Mouse (Mus musculus) limb, embryonic 12.5 days (tissue): Measurements from ENCODE around the gene Clcnka. TPM values are rescaled to one million over a fixed set of nuclear protein-coding genes. Genes with fewer than 3 reads are reported as not detected.

Source experiments
- ATAC-seq: fragments of 200-750 bp; cut with Nextera tagmentation; 2 replicates; pipeline ENCODE4 v1.8.0; 2017; ENCODE audit warnings: low read depth, moderate TSS enrichment; ENCODE audit not compliant: insufficient number of reproducible peaks, insufficient read depth, low FRiP score, low TSS enrichment
- H3K27ac ChIP-seq: fragments of 300-500 bp; sonication (generic); 2 replicates; pipeline ENCODE4 v1.5.1; 2016; ENCODE audit warnings: mild to moderate bottlenecking, moderate library complexity
- H3K27me3 ChIP-seq: fragments of 300-500 bp; sonication (generic); 2 replicates; pipeline ENCODE4 v1.6.1; 2016; ENCODE audit warnings: mild to moderate bottlenecking, moderate library complexity
- H3K36me3 ChIP-seq: fragments of 300-500 bp; sonication (generic); 2 replicates; pipeline ENCODE4 v1.6.1; 2016; ENCODE audit warnings: mild to moderate bottlenecking, moderate library complexity
- H3K4me1 ChIP-seq: fragments of 300-500 bp; sonication (generic); replicated peaks from 2 replicates; pipeline ENCODE4 v1.6.1; 2016
- H3K4me2 ChIP-seq: fragments of 300-500 bp; sonication (generic); 2 replicates; pipeline ENCODE4 v1.6.1; 2016; ENCODE audit warnings: mild to moderate bottlenecking, moderate library complexity
- H3K4me3 ChIP-seq: fragments of 300-500 bp; sonication (generic); replicated peaks from 2 replicates; pipeline ENCODE4 v1.5.1; 2016; ENCODE audit warnings: mild to moderate bottlenecking
- H3K9ac ChIP-seq: fragments of 300-500 bp; sonication (generic); replicated peaks from 2 replicates; pipeline ENCODE4 v1.6.1; 2016; ENCODE audit warnings: mild to moderate bottlenecking, moderate library complexity
- H3K9me3 ChIP-seq: fragments of 300-500 bp; sonication (generic); 2 replicates; pipeline ENCODE4 v1.6.1; 2016; ENCODE audit warnings: mild to moderate bottlenecking, moderate library complexity
- WGBS: fragments of 180-500 bp; shearing (Covaris S2); methylation state at CpG from one replicate; pipeline ENCODE4 v1.1.7; 2016; 5-methylcytosine and 5-hydroxymethylcytosine counted together
- polyA plus RNA-seq: library from polyadenylated mRNA; unstranded; fragments of >200 nt; fragmentation: Nextera tagmentation; extraction: Ambion mirVana; gene quantifications from 2 replicates; pipeline ENCODE4 v1.2.1, GENCODE M21; 2016

Gene Clcnka
- polyA plus RNA-seq, 1 experiment from 2014 or later: 0.46 TPM

- H3K4me2 ChIP-seq: no peak overlapping the region
- ATAC-seq: no peak
- WGBS: 42% methylated on average over 9 of the region's 9 CpGs
- H3K27ac ChIP-seq: no peak overlapping the region
- H3K27me3 ChIP-seq: peaks cover 14% of the 10 kb centered on the region
- no peaks in the 10 kb centered on the region for H3K36me3 ChIP-seq
- H3K9ac ChIP-seq: no peak overlapping the region
- peaks cover 4% of the 10 kb centered on the region; the same call in 1 of the 2 replicates for H3K4me1 ChIP-seq
- no peak overlapping the region for H3K4me3 ChIP-seq
- H3K9me3 ChIP-seq: no peaks in the 10 kb centered on the region
Observed at GRCm38 (mm10) chr4:141430997-141431396, 32.5 kb upstream of the Clcnka start.

- H3K27me3 ChIP-seq: peaks cover 26% of the 10 kb centered on the region
- no peak overlapping the region for H3K4me3 ChIP-seq
- no peak overlapping the region for H3K27ac ChIP-seq
- 51% methylated on average over 9 of the region's 9 CpGs for WGBS
- ATAC-seq: no peak
- H3K9ac ChIP-seq: no peak overlapping the region
- no peaks in the 10 kb centered on the region for H3K36me3 ChIP-seq
- no peaks in the 10 kb centered on the region for H3K9me3 ChIP-seq
- no peak overlapping the region for H3K4me2 ChIP-seq
- H3K4me1 ChIP-seq: peaks cover 14% of the 10 kb centered on the region
Observed at GRCm38 (mm10) chr4:141429847-141430246, 31.3 kb upstream of the Clcnka start.

- H3K4me1 ChIP-seq: peaks cover 15% of the 10 kb centered on the region
- 79% methylated on average over 6 of the region's 6 CpGs for WGBS
- H3K4me2 ChIP-seq: no peak overlapping the region
- no peaks in the 10 kb centered on the region for H3K9me3 ChIP-seq
- H3K36me3 ChIP-seq: no peaks in the 10 kb centered on the region
- no peak overlapping the region for H3K9ac ChIP-seq
- peaks cover 30% of the 10 kb centered on the region for H3K27me3 ChIP-seq
- H3K27ac ChIP-seq: no peak overlapping the region
- no peak for ATAC-seq
- H3K4me3 ChIP-seq: no peak overlapping the region
Observed at GRCm38 (mm10) chr4:141429381-141429780, 30.9 kb upstream of the Clcnka start.

DNA sequence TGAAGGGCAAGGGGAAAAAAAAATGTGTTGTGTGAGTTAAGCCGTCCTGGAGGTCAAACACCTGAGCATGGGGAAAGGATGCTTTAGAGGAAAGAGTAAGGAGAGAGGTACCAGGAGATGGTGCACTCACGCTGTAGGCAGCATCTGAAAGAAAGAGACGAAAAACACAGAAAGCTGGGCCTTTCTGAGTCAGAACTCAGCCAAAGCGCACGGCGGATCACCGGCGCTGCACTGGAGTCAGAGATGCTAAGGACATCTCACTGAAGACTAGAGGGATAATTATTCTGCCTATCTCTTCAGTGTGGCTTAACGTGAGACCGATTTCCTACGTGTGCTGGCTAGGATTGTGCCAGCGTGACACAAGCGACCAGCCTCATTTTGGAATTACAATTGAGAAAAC lies 29.4 kb upstream of the Clcnka start:
- H3K27me3 ChIP-seq: peaks cover 40% of the 10 kb centered on the region
- 87% methylated on average over 13 of the region's 13 CpGs for WGBS
- H3K4me3 ChIP-seq: no peak overlapping the region

GRCm38 (mm10) chr4:141426796-141427745 lies 28.5 kb upstream of the Clcnka start:
- ATAC-seq: no peak
- Histone ChIP-seq H3K27me3 (peaks cover 46% of the 10 kb centered on the region), H3K4me3 (no peak overlapping the region), H3K4me2 (no peak overlapping the region), H3K9me3 (no peaks in the 10 kb centered on the region), H3K4me1 (peaks cover 15% of the 10 kb centered on the region), H3K27ac (no peak overlapping the region), H3K9ac (no peak overlapping the region), H3K36me3 (no peaks in the 10 kb centered on the region)
- 74% methylated on average over 10 of the region's 10 CpGs for WGBS

More for the DNA sequence above, 29.4 kb upstream of the Clcnka start:
- Histone ChIP-seq H3K4me1 (peaks cover 15% of the 10 kb centered on the region), H3K9ac (no peak overlapping the region), H3K4me2 (no peak overlapping the region), H3K36me3 (no peaks in the 10 kb centered on the region), H3K27ac (no peak overlapping the region), H3K9me3 (no peaks in the 10 kb centered on the region)
- no peak for ATAC-seq

DNA sequence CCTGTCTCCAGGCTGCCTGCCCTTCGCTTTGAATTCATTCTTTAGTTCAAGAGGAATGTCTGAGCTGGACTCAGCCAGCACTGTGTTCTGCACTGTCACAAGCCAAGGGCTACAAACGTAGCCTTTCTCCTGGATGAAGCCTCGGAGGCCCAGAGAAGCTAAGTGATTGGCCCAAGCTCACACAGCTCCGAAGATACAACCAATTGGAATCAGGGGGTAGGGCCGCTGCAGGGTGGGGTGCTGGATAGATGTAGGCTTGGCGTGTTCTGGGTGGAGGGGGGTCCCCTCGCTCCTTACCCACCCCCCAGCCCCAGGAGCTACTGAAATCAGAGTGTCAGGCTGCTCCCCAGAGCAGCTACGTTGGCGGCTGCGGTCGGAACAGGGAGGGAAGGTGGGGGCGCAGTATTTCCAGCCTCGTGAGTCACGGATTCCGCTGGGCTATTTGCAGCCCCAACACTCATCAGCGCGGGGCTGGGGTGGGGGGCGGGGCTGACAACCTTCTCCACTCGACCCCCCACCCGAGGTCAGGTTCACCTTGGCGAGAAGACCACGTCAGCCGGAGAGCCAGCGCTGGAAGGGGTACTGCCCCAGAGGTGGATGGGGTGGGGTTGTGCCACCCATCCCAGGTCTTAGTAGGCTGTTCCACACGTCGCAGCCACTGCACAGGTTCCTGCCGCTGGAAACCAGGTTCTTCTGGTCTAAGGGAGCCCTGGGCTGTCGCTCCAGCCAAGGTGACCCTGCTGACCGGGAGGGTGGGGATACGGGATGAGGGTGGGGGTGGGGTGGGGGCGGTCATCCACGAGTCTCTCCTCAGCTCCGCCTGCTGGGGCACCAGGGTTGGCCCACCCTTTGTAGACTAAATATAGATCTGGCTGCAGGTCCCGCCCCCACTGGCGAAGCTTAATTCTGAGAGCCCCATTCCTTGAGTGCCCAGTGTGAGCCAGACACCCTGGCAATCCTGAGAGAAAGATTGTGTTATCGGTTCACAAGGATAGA lies 27.3 kb upstream of the Clcnka start:
- Histone ChIP-seq H3K36me3 (no peaks in the 10 kb centered on the region), H3K9ac (peak overlapping the region; percentile 58), H3K27ac (no peak overlapping the region), H3K4me3 (peak overlapping the region; percentile 42), H3K4me1 (peaks cover 15% of the 10 kb centered on the region), H3K9me3 (no peaks in the 10 kb centered on the region), H3K27me3 (peaks cover 59% of the 10 kb centered on the region), H3K4me2 (peak overlapping the region; percentile 88)
- peak; percentile 89 for ATAC-seq
- 4% methylated on average over 36 of the region's 36 CpGs for WGBS

- Histone ChIP-seq H3K4me2 (no peak overlapping the region), H3K27ac (no peak overlapping the region), H3K9ac (no peak overlapping the region), H3K27me3 (peaks cover 60% of the 10 kb centered on the region), H3K4me1 (peaks cover 27% of the 10 kb centered on the region), H3K9me3 (no peaks in the 10 kb centered on the region), H3K4me3 (no peak overlapping the region), H3K36me3 (no peaks in the 10 kb centered on the region)
- 86% methylated on average over 13 of the region's 13 CpGs for WGBS
- no peak for ATAC-seq
Observed at GRCm38 (mm10) chr4:141423691-141424431, 25.3 kb upstream of the Clcnka start.

DNA sequence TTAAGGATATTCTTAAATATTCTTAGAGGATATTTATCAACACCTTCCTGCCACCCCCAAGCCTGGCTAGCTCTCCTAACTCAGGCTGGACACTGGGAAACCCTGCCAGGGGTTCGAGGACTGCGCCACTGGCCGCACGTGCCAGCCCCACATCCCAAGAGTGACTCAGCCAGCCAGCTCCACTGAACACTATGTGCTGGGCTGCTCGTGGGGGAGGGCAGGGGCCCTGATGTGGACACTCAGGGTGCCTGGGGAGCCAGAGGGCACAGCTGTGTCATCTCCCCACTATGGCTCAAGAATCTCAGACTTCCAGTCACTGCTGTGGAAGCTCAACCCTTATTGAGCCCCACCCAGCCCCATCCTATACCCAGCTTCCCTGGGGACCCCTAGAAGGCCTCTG lies 24.8 kb upstream of the Clcnka start:
- ATAC-seq: no peak
- Histone ChIP-seq H3K27ac (no peak overlapping the region), H3K9ac (no peak overlapping the region), H3K4me3 (no peak overlapping the region), H3K4me1 (peaks cover 27% of the 10 kb centered on the region), H3K4me2 (no peak overlapping the region), H3K36me3 (no peaks in the 10 kb centered on the region), H3K9me3 (no peaks in the 10 kb centered on the region), H3K27me3 (peaks cover 60% of the 10 kb centered on the region)
- 84% methylated on average over 5 of the region's 5 CpGs for WGBS

DNA sequence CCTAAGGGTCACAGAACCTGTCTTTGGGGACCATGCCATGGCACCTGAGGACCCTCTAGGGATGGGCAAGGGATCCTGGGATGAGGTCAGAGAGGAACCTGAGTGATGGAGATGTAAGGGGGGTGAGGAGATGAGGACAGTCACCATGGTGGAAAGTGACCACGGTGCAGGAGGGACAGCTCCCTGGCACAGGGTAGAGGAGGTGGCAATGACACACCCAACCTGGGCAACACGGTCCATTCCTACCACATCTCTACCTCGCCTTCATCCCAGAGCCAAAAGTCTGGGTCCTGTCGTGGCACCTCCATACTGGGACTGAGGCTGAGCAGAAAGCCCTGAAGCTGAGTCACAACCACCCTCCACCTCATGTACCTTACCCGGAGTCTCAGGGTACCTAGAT lies 24.3 kb upstream of the Clcnka start:
- Histone ChIP-seq H3K36me3 (no peaks in the 10 kb centered on the region), H3K4me3 (no peak overlapping the region), H3K4me1 (peaks cover 27% of the 10 kb centered on the region), H3K27ac (no peak overlapping the region), H3K9ac (no peak overlapping the region), H3K4me2 (no peak overlapping the region), H3K9me3 (no peaks in the 10 kb centered on the region), H3K27me3 (peaks cover 60% of the 10 kb centered on the region)
- no peak for ATAC-seq
- 87% methylated on average over 5 of the region's 5 CpGs for WGBS

DNA sequence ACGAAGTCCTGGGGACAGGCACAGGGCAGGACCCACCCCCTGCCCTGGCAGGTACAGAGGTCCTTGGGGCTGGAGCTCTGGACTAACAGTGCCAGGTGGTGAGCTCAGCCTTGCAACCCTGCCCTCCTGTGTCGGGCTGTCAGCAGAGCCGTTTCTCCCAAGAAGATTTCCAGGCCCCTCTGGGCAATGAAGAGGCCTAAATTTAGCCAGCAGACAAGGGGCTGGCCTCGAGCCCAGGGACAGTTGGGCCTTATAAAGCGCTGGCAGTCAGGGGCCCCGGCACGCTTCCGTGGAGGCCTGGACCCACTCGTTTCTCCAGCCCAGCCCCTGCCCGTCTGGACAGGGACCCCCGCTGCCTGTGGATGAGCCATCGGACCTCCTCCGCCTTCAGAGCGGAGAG lies 22.9 kb upstream of the Clcnka start:
- Histone ChIP-seq H3K9me3 (no peaks in the 10 kb centered on the region), H3K27me3 (peaks cover 50% of the 10 kb centered on the region), H3K4me1 (peaks cover 27% of the 10 kb centered on the region), H3K4me2 (no peak overlapping the region), H3K9ac (no peak overlapping the region), H3K4me3 (no peak overlapping the region), H3K27ac (no peak overlapping the region), H3K36me3 (no peaks in the 10 kb centered on the region)
- 53% methylated on average over 14 of the region's 14 CpGs for WGBS
- ATAC-seq: no peak
